Mouse (Mus musculus) macrophage (primary cell): ENCODE measurements around the gene Phactr4. TPM values are rescaled to one million over a fixed set of nuclear protein-coding genes. Genes with fewer than 3 reads are reported as not detected.

Experiments used
- H3K27ac ChIP-seq: fragments of 350-480 bp; formaldehyde crosslinking; 2 replicates; pipeline ENCODE4 v1.9.0; 2021
- H3K36me3 ChIP-seq: fragments of 350-480 bp; formaldehyde crosslinking; 2 replicates; pipeline ENCODE4 v1.9.0; 2021; ENCODE audit errors: inconsistent target
- H3K4me3 ChIP-seq: fragments of 350-480 bp; formaldehyde crosslinking; 2 replicates; pipeline ENCODE4 v1.9.0; 2021; ENCODE audit errors: inconsistent target
- H3K79me2 ChIP-seq: fragments of 350-480 bp; formaldehyde crosslinking; 2 replicates; pipeline ENCODE4 v1.9.0; 2021; ENCODE audit errors: inconsistent target
- WGBS: methylation state at CpG from one replicate; pipeline ENCODE4 v1.1.7; 2026; ENCODE audit warnings: inconsistent platforms; ENCODE audit not compliant: missing documents; 5-methylcytosine and 5-hydroxymethylcytosine counted together
- polyA plus RNA-seq: library from polyadenylated mRNA; stranded (reverse); fragments of 250-400 nt; gene quantifications from 3 replicates; pipeline ENCODE4 v1.2.4, GENCODE M21; 2018; ENCODE audit warnings: inconsistent platforms

The Phactr4 gene
- polyA plus RNA-seq, 1 experiment from 2014 or later = 18.7 TPM

GRCm38 (mm10) chr4:132367480-132368201 is 54.6 kb downstream of the Phactr4 start:
- H3K4me3 ChIP-seq = no peak overlapping the region
- no peak overlapping the region for H3K27ac ChIP-seq
- H3K36me3 ChIP-seq = peaks cover 47% of the 10 kb centered on the region; the same call in 1 of the 2 replicates
- 94% methylated on average over 16 of the region's 18 CpGs for WGBS
- H3K79me2 ChIP-seq = no peaks in the 10 kb centered on the region

DNA sequence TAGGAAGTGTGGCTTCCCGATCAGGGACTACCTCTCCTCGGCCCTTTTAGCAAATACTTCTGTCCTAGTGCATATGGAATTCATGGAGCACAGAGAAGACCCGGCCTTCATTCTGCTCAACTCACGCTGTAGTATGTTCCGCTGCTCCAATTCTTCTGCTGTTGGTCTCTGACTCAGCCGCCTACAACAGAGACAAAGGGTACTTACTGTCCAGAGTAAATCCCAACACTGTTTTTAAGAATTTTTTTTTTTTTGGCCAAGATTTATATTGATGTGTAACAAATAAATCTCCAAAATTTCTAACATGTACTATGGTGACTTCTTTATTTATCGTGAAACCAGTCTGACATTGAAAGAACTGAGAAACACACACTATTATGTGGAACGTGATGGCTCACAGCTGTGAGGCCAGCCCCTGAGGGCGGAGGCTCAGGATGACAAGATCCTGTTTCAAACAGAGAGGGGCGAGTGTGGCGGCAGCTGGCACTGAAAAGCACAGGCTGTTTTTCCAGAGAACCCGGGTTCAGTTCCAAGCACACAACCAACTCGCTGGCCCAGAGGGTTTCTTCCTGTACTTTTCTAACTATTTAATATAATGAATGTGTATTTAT is 56.7 kb downstream of the Phactr4 start:
- 94% methylated on average over 12 of the region's 13 CpGs for WGBS
- Histone ChIP-seq H3K36me3 (peaks cover 43% of the 10 kb centered on the region; the same call in 1 of the 2 replicates), H3K27ac (no peak overlapping the region)

DNA sequence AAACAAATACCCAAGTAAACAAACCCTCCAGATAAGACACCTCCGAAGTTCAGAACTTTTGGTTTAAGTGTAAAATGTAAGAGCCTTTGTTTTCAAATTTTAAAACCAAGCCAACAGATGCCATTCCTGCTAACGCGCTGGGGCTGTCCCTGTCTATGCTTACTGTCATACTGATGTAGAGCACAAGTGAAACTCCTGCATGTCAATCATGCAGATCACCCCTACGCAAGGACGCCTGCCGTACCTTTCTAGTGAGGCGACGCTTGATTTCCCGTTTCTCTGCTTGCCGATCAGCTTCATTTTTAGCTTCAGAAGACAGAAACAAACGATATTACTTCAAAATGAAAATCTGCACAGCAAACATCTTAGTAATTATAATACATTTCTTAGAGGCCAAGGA is 58.8 kb downstream of the Phactr4 start:
- no peaks in the 10 kb centered on the region for H3K79me2 ChIP-seq
- 97% methylated on average over 11 of the region's 11 CpGs for WGBS
- peaks cover 41% of the 10 kb centered on the region for H3K36me3 ChIP-seq
- no peak overlapping the region for H3K4me3 ChIP-seq
- H3K27ac ChIP-seq = no peak overlapping the region

More for the DNA sequence above, 56.7 kb downstream of the Phactr4 start:
- H3K4me3 ChIP-seq = no peak overlapping the region
- H3K79me2 ChIP-seq = no peaks in the 10 kb centered on the region

DNA sequence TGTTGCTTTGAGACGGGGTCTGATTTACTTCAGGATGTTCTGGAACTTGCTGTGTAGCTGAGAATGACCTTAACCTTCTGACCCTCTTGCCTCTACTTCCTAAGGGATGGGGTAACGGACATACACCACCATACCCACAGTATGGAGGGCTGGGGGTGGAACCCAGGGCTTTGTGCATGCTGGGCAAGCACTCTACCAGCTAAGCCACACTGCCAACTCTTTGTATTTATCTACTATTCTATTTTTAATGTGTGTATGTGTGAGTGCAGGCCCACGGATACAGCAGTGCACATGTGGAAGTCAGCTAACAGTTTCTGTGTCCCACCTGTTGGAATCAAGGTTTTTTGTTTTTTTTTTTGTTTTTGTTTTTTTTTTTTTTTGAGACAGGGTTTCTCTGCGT is 62.8 kb downstream of the Phactr4 start:
- WGBS = 96% methylated on average over 3 of the region's 4 CpGs
- Histone ChIP-seq H3K27ac (no peak overlapping the region), H3K79me2 (no peaks in the 10 kb centered on the region), H3K4me3 (no peak overlapping the region), H3K36me3 (peaks cover 21% of the 10 kb centered on the region)

- peaks cover 21% of the 10 kb centered on the region for H3K79me2 ChIP-seq
- peaks cover 26% of the 10 kb centered on the region for H3K36me3 ChIP-seq
- no peak overlapping the region for H3K27ac ChIP-seq
- 82% methylated on average over 12 of the region's 12 CpGs for WGBS
- no peak overlapping the region for H3K4me3 ChIP-seq
Measured at GRCm38 (mm10) chr4:132356170-132356569, 66.1 kb downstream of the Phactr4 start.

DNA sequence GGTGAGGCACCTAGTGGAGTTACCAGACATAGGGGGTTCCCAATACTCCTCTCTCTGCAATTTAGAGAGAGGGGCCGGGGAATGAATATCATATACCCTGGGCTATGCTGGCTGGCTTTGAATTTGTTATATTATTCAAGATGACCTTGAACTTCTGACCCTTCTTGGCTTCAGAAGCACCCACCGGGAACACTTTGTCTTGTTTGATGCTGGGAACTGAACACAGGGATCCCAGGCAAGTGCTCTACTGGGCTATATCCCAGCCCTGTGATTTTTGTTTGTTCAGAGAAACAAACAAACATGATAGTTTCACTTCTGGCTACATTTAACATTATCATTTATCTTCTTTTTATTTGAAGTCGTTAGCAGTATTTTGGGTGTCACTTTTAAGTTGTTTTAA is 66.9 kb downstream of the Phactr4 start:
- 92% methylated on average over 3 of the region's 3 CpGs for WGBS
- H3K27ac ChIP-seq = no peak overlapping the region
- H3K4me3 ChIP-seq = no peak overlapping the region
- peaks cover 31% of the 10 kb centered on the region for H3K36me3 ChIP-seq
- H3K79me2 ChIP-seq = peaks cover 27% of the 10 kb centered on the region

DNA sequence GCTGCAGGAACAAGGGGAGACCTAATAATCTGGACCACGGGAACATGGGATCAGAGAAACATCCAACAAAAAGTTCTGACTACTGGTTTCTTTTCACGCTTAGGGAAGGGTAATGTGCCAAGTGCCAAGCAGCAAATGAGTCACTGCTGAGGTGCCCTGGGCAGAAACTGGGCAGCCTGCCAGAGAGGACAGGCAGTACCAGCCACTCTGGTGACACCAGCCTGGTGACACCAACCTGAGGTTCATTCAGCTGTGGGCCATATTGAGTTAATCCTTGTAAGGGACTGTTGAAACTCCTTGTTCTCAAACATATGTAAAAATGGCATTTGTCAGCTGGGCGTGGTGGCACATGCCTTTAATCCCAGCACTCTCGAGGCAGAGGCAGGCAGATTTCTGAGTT is 67.7 kb downstream of the Phactr4 start:
- Histone ChIP-seq H3K79me2 (peaks cover 27% of the 10 kb centered on the region), H3K27ac (peak overlapping the region; percentile 81), H3K4me3 (no peak overlapping the region), H3K36me3 (peaks cover 25% of the 10 kb centered on the region; the same call in 1 of the 2 replicates)
- 69% methylated on average over 4 of the region's 4 CpGs for WGBS

DNA sequence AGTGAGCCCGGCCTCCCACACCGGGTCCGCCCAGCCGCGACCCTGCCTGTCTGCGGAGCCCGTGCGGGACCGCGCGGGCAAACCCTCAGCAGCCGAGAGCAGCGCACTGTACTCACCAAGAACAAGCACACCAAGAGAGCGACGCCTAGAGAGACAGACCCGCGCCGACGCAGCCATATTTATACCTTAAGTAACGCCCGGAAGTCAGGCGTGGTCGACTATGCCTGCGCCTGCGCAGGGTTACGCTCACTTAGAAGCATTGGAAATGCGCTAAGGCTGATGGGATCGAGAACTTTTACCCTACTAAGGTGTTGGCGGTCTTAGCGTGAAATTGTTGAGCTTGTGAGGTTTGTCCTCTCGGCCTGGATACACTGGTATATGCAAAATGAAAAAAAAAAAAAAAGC is 68.8 kb downstream of the Phactr4 start, which contains the start of gene Rcc1:
Gene Rcc1, minus strand, starts transcription at position 125 of the 405 bp plus-strand sequence.
- peak within 1 kb of the TSS; percentile 81 for H3K27ac ChIP-seq
- peaks cover 21% of the 10 kb centered on the region; the same call in 1 of the 2 replicates for H3K36me3 ChIP-seq
- under 1% methylated on average over 31 of the region's 31 CpGs for WGBS
- H3K79me2 ChIP-seq = peaks cover 27% of the 10 kb centered on the region
- peak within 1 kb of the TSS; percentile 78 for H3K4me3 ChIP-seq

- peak overlapping the region; percentile 78 for H3K4me3 ChIP-seq
- H3K79me2 ChIP-seq = peaks cover 27% of the 10 kb centered on the region
- 0% methylated on average over 14 of the region's 14 CpGs for WGBS
- peak overlapping the region; percentile 81 for H3K27ac ChIP-seq
- H3K36me3 ChIP-seq = peaks cover 14% of the 10 kb centered on the region; the same call in 1 of the 2 replicates
Measured at GRCm38 (mm10) chr4:132352739-132353138, 69.5 kb downstream of the Phactr4 start.

DNA sequence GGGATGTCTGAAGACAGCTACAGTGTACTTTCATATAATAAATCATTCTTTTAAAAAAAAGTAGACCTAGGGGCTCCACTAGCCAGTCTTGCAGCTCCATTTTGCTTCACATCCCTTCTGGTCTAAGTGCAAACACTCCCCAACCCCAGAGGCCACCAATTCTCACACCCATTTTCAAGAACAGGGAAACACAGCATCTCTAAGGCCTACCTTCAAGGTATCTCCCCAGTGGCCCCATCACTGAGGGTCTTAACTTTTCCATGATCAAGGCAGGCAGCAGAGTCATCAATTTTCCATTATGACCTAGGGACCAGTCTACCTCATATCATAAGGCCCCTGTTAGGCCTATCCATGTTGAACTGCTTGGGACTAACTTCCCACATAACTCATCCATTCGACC is 70.9 kb downstream of the Phactr4 start:
- WGBS = 55% methylated on average over 1 of the region's 1 CpGs
- peaks cover 12% of the 10 kb centered on the region; the same call in 1 of the 2 replicates for H3K36me3 ChIP-seq
- no peak overlapping the region for H3K4me3 ChIP-seq
- peaks cover 27% of the 10 kb centered on the region for H3K79me2 ChIP-seq
- H3K27ac ChIP-seq = no peak overlapping the region

DNA sequence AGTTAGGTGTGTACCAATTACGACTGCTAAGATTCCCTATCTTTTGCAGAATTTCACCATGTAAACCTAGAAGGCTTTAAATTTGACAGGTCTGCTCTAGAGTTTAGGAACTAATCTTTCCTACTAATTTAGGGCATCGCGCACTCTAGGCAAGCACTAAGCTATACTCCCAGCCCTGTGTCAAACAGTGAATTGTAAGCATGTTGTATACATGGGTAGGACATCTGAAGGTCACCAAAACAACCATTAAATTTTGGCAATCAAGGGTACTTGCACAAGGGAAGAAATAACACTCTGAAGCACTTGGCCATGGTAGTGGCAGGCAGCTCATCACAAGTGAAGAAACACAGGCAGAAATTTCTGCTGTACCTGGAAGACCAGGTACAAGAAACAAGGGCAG is 71.4 kb downstream of the Phactr4 start:
- H3K27ac ChIP-seq = no peak overlapping the region
- peaks cover 27% of the 10 kb centered on the region for H3K79me2 ChIP-seq
- H3K4me3 ChIP-seq = no peak overlapping the region
- 94% methylated on average over 3 of the region's 3 CpGs for WGBS
- H3K36me3 ChIP-seq = peaks cover 12% of the 10 kb centered on the region; the same call in 1 of the 2 replicates

DNA sequence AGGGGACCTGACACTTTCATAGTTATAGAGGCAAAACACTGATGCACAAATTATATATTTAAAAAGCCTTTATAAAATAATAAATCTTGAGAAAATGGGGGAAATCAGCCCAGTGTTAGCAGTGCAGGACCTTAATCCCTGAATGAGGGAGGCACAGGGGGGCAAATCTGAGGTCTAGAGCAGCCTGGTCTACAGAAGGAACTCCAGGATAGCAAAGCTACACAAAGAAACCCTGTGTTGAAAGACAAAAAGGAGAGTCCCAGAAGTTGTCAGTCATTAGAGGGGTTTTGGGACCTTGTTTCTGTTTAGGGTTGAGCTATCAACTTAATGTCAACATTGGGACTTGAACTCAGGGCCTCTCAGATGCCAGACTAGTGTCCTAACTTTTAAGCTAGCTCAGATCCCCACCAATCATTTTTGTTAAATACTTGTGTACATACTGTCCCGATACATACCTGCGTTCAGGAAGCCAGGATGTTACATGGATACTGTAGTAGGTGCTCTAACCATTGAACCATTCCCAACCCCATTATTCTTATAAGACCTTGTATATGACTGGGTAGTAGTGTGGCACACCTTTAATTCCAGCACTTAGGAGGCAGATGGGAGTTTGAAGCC is 72.1 kb downstream of the Phactr4 start:
- WGBS = 87% methylated on average over 2 of the region's 2 CpGs
- Histone ChIP-seq H3K79me2 (peaks cover 27% of the 10 kb centered on the region), H3K27ac (no peak overlapping the region), H3K36me3 (peaks cover 12% of the 10 kb centered on the region; the same call in 1 of the 2 replicates), H3K4me3 (no peak overlapping the region)

DNA sequence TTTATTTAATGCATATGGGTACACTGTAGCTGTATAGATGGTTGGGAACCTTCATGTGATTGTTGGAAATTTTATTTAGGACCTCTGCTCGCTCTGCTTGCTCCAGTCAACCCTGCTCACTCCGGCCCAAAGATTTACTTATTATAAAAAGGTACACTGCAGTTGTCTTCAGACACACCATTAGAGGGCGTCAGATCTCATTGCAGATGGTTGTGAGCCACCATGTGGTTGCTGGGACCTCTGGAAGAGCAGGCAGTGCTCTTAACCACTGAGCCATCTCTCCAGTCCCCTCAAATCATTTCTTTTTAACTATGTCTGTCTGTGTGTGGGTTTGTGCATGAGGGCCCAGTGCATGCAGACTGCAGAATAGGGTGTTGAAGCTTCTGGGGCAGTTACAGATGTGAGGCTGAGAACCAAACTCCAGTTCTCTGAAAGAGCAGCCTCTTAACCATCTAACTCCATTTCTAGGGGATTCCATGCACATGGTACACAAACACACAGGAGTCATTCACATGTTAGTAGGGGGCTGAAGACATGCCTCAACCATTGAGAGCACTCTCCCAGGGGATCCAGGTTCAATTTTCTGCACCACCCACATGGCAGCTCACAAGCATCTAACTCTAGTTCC is 72.7 kb downstream of the Phactr4 start:
- Histone ChIP-seq H3K79me2 (peaks cover 32% of the 10 kb centered on the region), H3K36me3 (peaks cover 12% of the 10 kb centered on the region; the same call in 1 of the 2 replicates), H3K4me3 (no peak overlapping the region), H3K27ac (no peak overlapping the region)
- WGBS = 89% methylated on average over 3 of the region's 3 CpGs

DNA sequence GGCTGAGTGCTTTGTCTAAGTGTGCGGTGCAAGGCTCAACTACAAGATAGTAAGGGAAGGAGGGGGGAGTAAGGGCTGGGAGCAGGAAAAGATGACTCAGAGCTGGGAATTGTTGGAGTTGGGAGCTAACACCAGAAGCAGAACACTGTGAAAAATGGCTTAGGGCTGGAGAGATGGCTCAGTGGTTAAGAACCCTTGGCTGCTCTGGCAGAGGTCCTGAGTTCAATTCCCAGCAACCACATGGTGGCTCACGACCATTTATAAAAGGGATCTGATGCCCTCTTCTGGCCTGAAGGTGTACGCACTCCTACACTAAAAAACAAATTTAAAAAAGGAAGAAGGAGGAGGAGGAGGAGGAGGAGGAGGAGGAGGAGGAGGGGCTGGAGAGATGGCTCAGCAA is 75.6 kb downstream of the Phactr4 start:
- Histone ChIP-seq H3K36me3 (peaks cover 11% of the 10 kb centered on the region; the same call in 1 of the 2 replicates), H3K79me2 (peaks cover 45% of the 10 kb centered on the region), H3K27ac (no peak overlapping the region), H3K4me3 (no peak overlapping the region)
- WGBS = 70% methylated on average over 2 of the region's 3 CpGs
